Mouse (Mus musculus): ENCODE results near the gene Rac2.

- no peak for TF ChIP-seq CTCF (conservative IDR thresholded peaks at IDR 0.05; ENCODE audit: low read length)
- TF ChIP-seq NANOG (IDR thresholded peaks at IDR 0.05; ENCODE audit: borderline replicate concordance, low read length), result no peak
These were observed 14.7 kb downstream of the Rac2 start for GRCm38 (mm10) chr15:78557693-78558535.
